Mouse (Mus musculus): Measurements from ENCODE around the gene Mrpl28.

- TF ChIP-seq POLR2A (IDR thresholded peaks at IDR 0.05; ENCODE audit: borderline replicate concordance, low read depth, low read length), result no peak
- no peak for TF ChIP-seq CTCF (IDR thresholded peaks at IDR 0.05; ENCODE audit: low read depth, low read length)
These were observed 1.9 kb downstream of the Mrpl28 start for GRCm38 (mm10) chr17:26125226-26125625.
